Mouse (Mus musculus) heart, postnatal 0 days (tissue): ENCODE results near the gene Gm10337. TPM values are rescaled to one million over a fixed set of nuclear protein-coding genes. Genes with fewer than 3 reads are reported as not detected.

Experiments
- ATAC-seq: fragments of 200-750 bp; cut with Nextera tagmentation; 2 replicates; pipeline ENCODE4 v1.8.0; 2017; ENCODE audit warnings: low read depth, moderate number of reproducible peaks, moderate library complexity; ENCODE audit not compliant: insufficient read depth
- DNase-seq: peaks from one replicate; pipeline ENCODE4 v3.0.0-alpha.2; 2016; ENCODE audit warnings: low spot score
- H3K27ac ChIP-seq: fragments of 300-500 bp; sonication (generic); 2 replicates; pipeline ENCODE4 v1.5.1; 2014; ENCODE audit warnings: low read depth, mild to moderate bottlenecking
- H3K27me3 ChIP-seq: fragments of 300-500 bp; sonication (generic); 2 replicates; pipeline ENCODE4 v1.6.1; 2014; ENCODE audit warnings: low read length, mixed read lengths; ENCODE audit not compliant: control insufficient read depth, insufficient read depth
- H3K36me3 ChIP-seq: fragments of 300-500 bp; sonication (generic); replicated peaks from 2 replicates; pipeline ENCODE4 v1.6.1; 2014; ENCODE audit warnings: low read length, mixed read lengths; ENCODE audit not compliant: control insufficient read depth, insufficient read depth
- H3K4me1 ChIP-seq: fragments of 300-500 bp; sonication (generic); 2 replicates; pipeline ENCODE4 v1.6.1; 2014; ENCODE audit warnings: antibody characterized with exemption; ENCODE audit not compliant: control insufficient read depth, insufficient read depth
- H3K4me2 ChIP-seq: fragments of 300-500 bp; sonication (generic); 2 replicates; pipeline ENCODE4 v1.6.1; 2014; ENCODE audit warnings: low read depth, mild to moderate bottlenecking, low read length, moderate library complexity
- H3K4me3 ChIP-seq: fragments of 300-500 bp; sonication (generic); 2 replicates; pipeline ENCODE4 v1.5.1; 2014; ENCODE audit warnings: low read depth, low read length
- H3K9ac ChIP-seq: fragments of 300-500 bp; sonication (generic); replicated peaks from 2 replicates; pipeline ENCODE4 v1.6.1; 2014; ENCODE audit warnings: low read depth, low read length, mixed read lengths
- H3K9me3 ChIP-seq: fragments of 300-500 bp; sonication (generic); replicated peaks from 2 replicates; pipeline ENCODE4 v1.6.1; 2016; ENCODE audit warnings: low read length; ENCODE audit not compliant: control insufficient read depth
- CTCF ChIP-seq: IDR thresholded peaks from 2 replicates; pipeline ENCODE4 v1.5.1; 2016; ENCODE audit warnings: antibody characterized with exemption, control low read depth, low read depth
- EP300 ChIP-seq: IDR thresholded peaks from 2 replicates; pipeline ENCODE4 v1.6.1; 2016; ENCODE audit warnings: antibody characterized with exemption, low read depth
- WGBS: fragments of 180-500 bp; shearing (Covaris S2); extraction: QIAGEN DNeasy Blood & Tissue Kit; methylation state at CpG from one replicate; pipeline ENCODE4 v1.1.7; 2014; 5-methylcytosine and 5-hydroxymethylcytosine counted together
- polyA plus RNA-seq: library from polyadenylated mRNA; unstranded; fragments of >200 nt; fragmentation: Nextera tagmentation; extraction: Ambion mirVana; gene quantifications from 2 replicates; pipeline ENCODE4 v1.2.1, GENCODE M21; 2015
- total RNA-seq: library from RNA; depleted of rRNA; stranded (reverse); fragments of >200 nt; gene quantifications from 2 replicates; pipeline ENCODE4 v1.2.3, GENCODE M21; 2014; ENCODE audit warnings: low replicate concordance

Gene Gm10337
- total and polyA plus RNA-seq, 2 experiments from 2014 or later, result not detected

- H3K27ac ChIP-seq, result no peak overlapping the region
- 47% methylated on average over 2 of the region's 2 CpGs for WGBS
- H3K9ac ChIP-seq, result no peak overlapping the region
- H3K9me3 ChIP-seq, result no peaks in the 10 kb centered on the region
- no peak for TF ChIP-seq CTCF
- TF ChIP-seq EP300, result no peak
- H3K4me2 ChIP-seq, result peak overlapping the region; percentile 64; the same call in 1 of the 2 replicates
- DNase-seq (no peak), ATAC-seq (no peak)
- peaks cover 47% of the 10 kb centered on the region for H3K36me3 ChIP-seq
- H3K27me3 ChIP-seq, result no peaks in the 10 kb centered on the region
- H3K4me3 ChIP-seq, result no peak overlapping the region
- H3K4me1 ChIP-seq, result peaks cover 14% of the 10 kb centered on the region
Observed at GRCm38 (mm10) chr15:102473246-102473645, 30.3 kb upstream of the Gm10337 start.

GRCm38 (mm10) chr15:102474520-102474919, 29.0 kb upstream of the Gm10337 start:
- Histone ChIP-seq H3K36me3 (peaks cover 60% of the 10 kb centered on the region), H3K9ac (no peak overlapping the region)

GRCm38 (mm10) chr15:102483136-102483535, 20.4 kb upstream of the Gm10337 start:
- Histone ChIP-seq H3K9ac (no peak overlapping the region), H3K4me3 (no peak overlapping the region), H3K27ac (no peak overlapping the region), H3K9me3 (no peaks in the 10 kb centered on the region), H3K4me2 (peak overlapping the region; percentile 18; the same call in 1 of the 2 replicates), H3K4me1 (no peaks in the 10 kb centered on the region), H3K27me3 (no peaks in the 10 kb centered on the region), H3K36me3 (peaks cover 84% of the 10 kb centered on the region)
- 33% methylated on average over 3 of the region's 3 CpGs for WGBS
- no peak for ATAC-seq
- TF ChIP-seq EP300 (no peak), CTCF (no peak)
- DNase-seq, result no peak

More at GRCm38 (mm10) chr15:102474520-102474919, 29.0 kb upstream of the Gm10337 start:
- ATAC-seq (no peak), DNase-seq (no peak)
- no peak overlapping the region for H3K4me2 ChIP-seq
- H3K9me3 ChIP-seq, result no peaks in the 10 kb centered on the region
- H3K27me3 ChIP-seq, result no peaks in the 10 kb centered on the region
- no peak for TF ChIP-seq CTCF
- TF ChIP-seq EP300, result no peak
- H3K4me3 ChIP-seq, result no peak overlapping the region
- peaks cover 14% of the 10 kb centered on the region for H3K4me1 ChIP-seq
- WGBS, result 80% methylated on average over 2 of the region's 2 CpGs
- no peak overlapping the region for H3K27ac ChIP-seq

GRCm38 (mm10) chr15:102485853-102486252, 17.7 kb upstream of the Gm10337 start:
- Histone ChIP-seq H3K4me2 (no peak overlapping the region), H3K27ac (no peak overlapping the region), H3K9ac (no peak overlapping the region), H3K9me3 (no peaks in the 10 kb centered on the region), H3K36me3 (peaks cover 85% of the 10 kb centered on the region), H3K4me1 (no peaks in the 10 kb centered on the region), H3K4me3 (no peak overlapping the region), H3K27me3 (no peaks in the 10 kb centered on the region)
- 88% methylated on average over 12 of the region's 12 CpGs for WGBS
- ATAC-seq, result no peak
- no peak for TF ChIP-seq EP300
- TF ChIP-seq CTCF, result no peak
- no peak for DNase-seq

- Histone ChIP-seq H3K27ac (no peak overlapping the region), H3K27me3 (no peaks in the 10 kb centered on the region), H3K36me3 (peaks cover 87% of the 10 kb centered on the region), H3K4me3 (no peak overlapping the region), H3K9me3 (no peaks in the 10 kb centered on the region), H3K4me1 (no peaks in the 10 kb centered on the region), H3K9ac (no peak overlapping the region), H3K4me2 (no peak overlapping the region)
- no peak for TF ChIP-seq CTCF
- TF ChIP-seq EP300, result no peak
- ATAC-seq, result no peak
- WGBS, result 61% methylated on average over 1 of the region's 1 CpGs
- DNase-seq, result no peak
Observed at GRCm38 (mm10) chr15:102487664-102488063, 15.9 kb upstream of the Gm10337 start.

- DNase-seq (no peak), ATAC-seq (no peak)
- H3K4me3 ChIP-seq, result no peak overlapping the region
- H3K9me3 ChIP-seq, result no peaks in the 10 kb centered on the region
- H3K4me1 ChIP-seq, result no peaks in the 10 kb centered on the region
- H3K27me3 ChIP-seq, result no peaks in the 10 kb centered on the region
- 85% methylated on average over 3 of the region's 3 CpGs for WGBS
- peaks cover 94% of the 10 kb centered on the region for H3K36me3 ChIP-seq
- H3K9ac ChIP-seq, result no peak overlapping the region
- no peak overlapping the region for H3K27ac ChIP-seq
- no peak overlapping the region for H3K4me2 ChIP-seq
- TF ChIP-seq CTCF, result no peak
- no peak for TF ChIP-seq EP300
Observed at GRCm38 (mm10) chr15:102498322-102498721, 5.2 kb upstream of the Gm10337 start.
